Comparison of ENCODE assay signal across 9 mouse cellular contexts in the genomic region with DNA sequence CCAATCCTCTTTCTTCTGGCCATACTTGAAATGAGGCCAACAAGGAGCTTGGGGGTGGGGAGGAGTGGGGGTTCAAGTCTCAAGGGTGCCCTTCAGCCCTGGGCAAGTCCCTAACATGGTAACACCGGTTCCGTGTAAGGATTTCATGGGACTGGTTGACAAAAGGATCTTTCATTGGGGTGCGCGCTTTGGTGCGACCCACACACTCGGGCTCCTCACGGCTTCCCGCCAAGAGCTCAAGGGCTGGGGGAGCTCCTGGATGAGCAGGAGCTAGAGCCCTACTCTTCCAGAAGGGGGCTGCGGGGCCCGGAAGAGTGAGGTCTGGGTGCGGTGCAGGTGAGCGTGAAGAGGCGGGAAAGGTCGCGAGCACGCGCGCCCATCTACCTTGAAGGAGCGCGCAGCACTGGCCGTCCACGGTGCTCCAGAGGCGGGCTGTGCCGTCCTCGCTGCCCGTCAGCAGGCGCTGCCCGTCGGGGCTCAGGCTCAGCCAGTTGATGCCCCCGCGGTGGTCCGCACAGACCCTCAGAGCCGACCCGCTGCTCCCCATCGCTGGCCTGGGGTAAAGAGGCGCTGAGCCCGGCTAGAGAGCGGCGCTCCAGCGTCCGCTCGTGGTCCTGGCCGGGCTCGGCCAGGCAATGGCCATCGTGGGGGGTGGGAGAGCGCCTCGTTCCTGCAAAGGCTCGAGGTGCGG. TPM values are rescaled to one million over a fixed set of nuclear protein-coding genes. Genes with fewer than 3 reads are reported as not detected.
A peak's percentile ranks its signal among the peaks of the same experiment; 100 is the strongest.
DNase-seq lines count a peak whose midpoint lies in the region; ATAC-seq lines count a peak whose summit lies in the region.
"Had no signal": no experiment of that assay in that cellular context is flagged by ENCODE, and none has a peak within 500 bp of the region (broad histone marks: within the 10 kb centered on the region; RNA-seq: fewer than 3 reads in every experiment).

No protein-coding gene starts in this region.

- peak overlapping the region; percentile 86 for H3K9ac ChIP-seq in kidney, embryonic 14.5 days (ENCODE audit: low read depth, low read length)
- peak overlapping the region; percentile 71 for H3K9ac ChIP-seq in intestine, embryonic 14.5 days (ENCODE audit: low read length)

- peak; percentile 26 for ATAC-seq in kidney, embryonic 14.5 days (ENCODE audit: low FRiP score, low TSS enrichment)
- no peak for ATAC-seq in intestine, embryonic 14.5 days (replicated peaks; ENCODE audit: low FRiP score, low TSS enrichment, low read depth)
- ATAC-seq in monocyte, adult 5-6 weeks (replicated peaks; ENCODE audit: insufficient number of reproducible peaks, low FRiP score, low TSS enrichment, poor library complexity, severe bottlenecking) = 0 out of 2 replicates have a peak, but pooled peaks have one; percentile 34
- no peak for ATAC-seq in erythroblast, adult 5-6 weeks (replicated peaks; ENCODE audit: low FRiP score, poor library complexity, severe bottlenecking)

- 0 out of 2 replicates have a peak, but pooled peaks cover 3% of the 10 kb centered on the region for H3K27me3 ChIP-seq in kidney, embryonic 14.5 days (ENCODE audit: control insufficient read depth, insufficient read depth, low read length)
- H3K27me3 ChIP-seq in embryonic facial prominence, embryonic 10.5 days (replicated peaks; ENCODE audit: low read depth, poor library complexity, severe bottlenecking) = peaks cover 33% of the 10 kb centered on the region
- no peaks in the 10 kb centered on the region for H3K27me3 ChIP-seq in intestine, embryonic 14.5 days (replicated peaks; ENCODE audit: control insufficient read depth, insufficient read depth, low read length)

- peaks cover 32% of the 10 kb centered on the region for H3K4me1 ChIP-seq in kidney, embryonic 14.5 days (ENCODE audit: control insufficient read depth, insufficient read depth, low read length)
- H3K4me1 ChIP-seq in embryonic facial prominence, embryonic 10.5 days = peaks cover 75% of the 10 kb centered on the region
- H3K4me1 ChIP-seq in intestine, embryonic 14.5 days (replicated peaks; ENCODE audit: control insufficient read depth, insufficient read depth, low read length) = peaks cover 50% of the 10 kb centered on the region

- under 1% methylated on average over 49 of the region's 49 CpGs for WGBS in kidney, embryonic 14.5 days
- 1% methylated on average over 49 of the region's 49 CpGs for WGBS in embryonic facial prominence, embryonic 10.5 days
- WGBS in intestine, embryonic 14.5 days = under 1% methylated on average over 48 of the region's 49 CpGs

- no peak for DNase-seq in kidney, adult 9 months
- peak; percentile 58 for DNase-seq in embryonic facial prominence, embryonic 10.5 days (ENCODE audit: low spot score)
- peak; percentile 66 for DNase-seq in intestine, embryonic 14.5 days (ENCODE audit: low spot score)
- DNase-seq in spleen, postnatal 10 days (ENCODE audit: low spot score in 2 of 2) = no peak
- no peak for DNase-seq in ovary, postnatal 36 days (ENCODE audit: low spot score)

- no peaks in the 10 kb centered on the region for H3K9me3 ChIP-seq in kidney, embryonic 14.5 days (ENCODE audit: control insufficient read depth, low read length)
- H3K9me3 ChIP-seq in embryonic facial prominence, embryonic 10.5 days = no peaks in the 10 kb centered on the region
- no peaks in the 10 kb centered on the region for H3K9me3 ChIP-seq in intestine, embryonic 14.5 days (ENCODE audit: control insufficient read depth, low read length)
- H3K9me3 ChIP-seq: G1E had no signal

- H3K4me3 ChIP-seq in kidney, embryonic 14.5 days (ENCODE audit: low read length) = peak overlapping the region; percentile 71
- H3K4me3 ChIP-seq in embryonic facial prominence, embryonic 10.5 days = peak overlapping the region; percentile 73
- H3K4me3 ChIP-seq in intestine, embryonic 14.5 days (ENCODE audit: low read depth, low read length) = peak overlapping the region; percentile 65

- peak overlapping the region; percentile 65 for H3K27ac ChIP-seq in kidney, embryonic 14.5 days (ENCODE audit: low read depth, low read length)
- peak overlapping the region; percentile 97 for H3K27ac ChIP-seq in embryonic facial prominence, embryonic 10.5 days (replicated peaks)
- 0 out of 2 replicates have a peak overlapping the region, but pooled peaks have one; percentile 27 for H3K27ac ChIP-seq in intestine, embryonic 14.5 days (ENCODE audit: low read depth)

- H3K4me2 ChIP-seq in kidney, embryonic 14.5 days (replicated peaks; ENCODE audit: low read depth, low read length) = peak overlapping the region; percentile 82
- H3K4me2 ChIP-seq in intestine, embryonic 14.5 days (ENCODE audit: low read length) = peak overlapping the region; percentile 81

- H3K36me3 ChIP-seq in kidney, embryonic 14.5 days (ENCODE audit: control insufficient read depth, insufficient read depth, low read length) = no peaks in the 10 kb centered on the region
- H3K36me3 ChIP-seq in embryonic facial prominence, embryonic 10.5 days (replicated peaks) = peaks cover 27% of the 10 kb centered on the region
- no peaks in the 10 kb centered on the region for H3K36me3 ChIP-seq in intestine, embryonic 14.5 days (ENCODE audit: control insufficient read depth, insufficient read depth, low read length)
- H3K36me3 ChIP-seq: G1E had no signal

RNA-seq across cellular contexts. Expression of gene Wdr86, which starts 0.6 kb away (rescaled TPM):
- polyA plus RNA-seq in kidney, embryonic 14.5 days (2014; fragmentation: Nextera tagmentation; extraction: Ambion mirVana) = 36.1 and 37.0 TPM in 2 replicates
- polyA plus RNA-seq in embryonic facial prominence, embryonic 10.5 days (2016; fragmentation: Nextera tagmentation; extraction: Ambion mirVana) = 51.1 and 58.6 TPM in 2 replicates
- polyA plus RNA-seq in intestine, embryonic 14.5 days (2014; fragmentation: Nextera tagmentation; extraction: Ambion mirVana) = 17.6 and 18.7 TPM in 2 replicates
- total RNA-seq in monocyte, adult 5-6 weeks (2017) = 0.21 to 1.6 TPM in 2 of 3 replicates, not detected in the other
- not detected in 2 replicates for total RNA-seq in erythroblast, adult 5-6 weeks (2015; ENCODE audit: low replicate concordance)
- total RNA-seq in erythroblast, adult 5-6 weeks (2017; ENCODE audit: low replicate concordance) = not detected in 2 replicates
- polyA plus RNA-seq: G1E had no signal

RNA-seq across cellular contexts. Expression of gene Crygn, which starts 27.9 kb away (rescaled TPM):
- polyA plus RNA-seq in kidney, embryonic 14.5 days (2014; fragmentation: Nextera tagmentation; extraction: Ambion mirVana) = 1.7 and 2.6 TPM in 2 replicates
- polyA plus RNA-seq in embryonic facial prominence, embryonic 10.5 days (2016; fragmentation: Nextera tagmentation; extraction: Ambion mirVana) = 0.40 and 1.8 TPM in 2 replicates
- 1.3 and 2.3 TPM in 2 replicates for polyA plus RNA-seq in intestine, embryonic 14.5 days (2014; fragmentation: Nextera tagmentation; extraction: Ambion mirVana)
- total RNA-seq in monocyte, adult 5-6 weeks (2017) = 21.0 TPM in 1 of 3 replicates, not detected in the others
- not detected in 2 replicates for total RNA-seq in erythroblast, adult 5-6 weeks (2015; ENCODE audit: low replicate concordance)
- total RNA-seq in erythroblast, adult 5-6 weeks (2017; ENCODE audit: low replicate concordance) = not detected in 2 replicates
- total RNA-seq: G1E had no signal

RNA-seq across cellular contexts. Expression of gene Nub1, which starts 44.6 kb away (rescaled TPM):
- 33.9 and 45.0 TPM in 2 replicates for polyA plus RNA-seq in kidney, embryonic 14.5 days (2014; fragmentation: Nextera tagmentation; extraction: Ambion mirVana)
- polyA plus RNA-seq in embryonic facial prominence, embryonic 10.5 days (2016; fragmentation: Nextera tagmentation; extraction: Ambion mirVana) = 27.7 and 29.5 TPM in 2 replicates
- polyA plus RNA-seq in intestine, embryonic 14.5 days (2014; fragmentation: Nextera tagmentation; extraction: Ambion mirVana) = 34.0 and 36.6 TPM in 2 replicates
- 108 to 119 TPM (median 113 TPM) in 3 replicates for total RNA-seq in monocyte, adult 5-6 weeks (2017)
- total RNA-seq in erythroblast, adult 5-6 weeks (2015; ENCODE audit: low replicate concordance) = 17.7 and 23.6 TPM in 2 replicates
- 41.7 and 52.3 TPM in 2 replicates for total RNA-seq in erythroblast, adult 5-6 weeks (2017; ENCODE audit: low replicate concordance)

Comparison
In these comparisons a context has a peak if more than half of its experiments do, and no peak if none do; other contexts are left out.
1. ATAC-seq: peak in kidney, embryonic 14.5 days (single experiment) and monocyte, adult 5-6 weeks (single experiment); none in intestine, embryonic 14.5 days (single experiment) and erythroblast, adult 5-6 weeks (single experiment).
2. H3K27ac ChIP-seq: peak in every context shown above with its lines; median percentile 97 in embryonic facial prominence, embryonic 10.5 days; 65 in kidney, embryonic 14.5 days; 27 in intestine, embryonic 14.5 days.
3. DNase-seq: peak in embryonic facial prominence, embryonic 10.5 days (single experiment) and intestine, embryonic 14.5 days (single experiment); none in kidney, adult 9 months (single experiment), spleen, postnatal 10 days (0 of 2) and ovary, postnatal 36 days (single experiment).
4. Peak in every context shown above with its lines, with median percentiles within 50 percentile points of each other: H3K4me3 ChIP-seq.